Mouse (Mus musculus) kidney, postnatal 25 days (tissue): ENCODE measurements around the gene Cemip2.

Experiments
- DNase-seq, 2 experiments: peaks; one replicate each; pipeline ENCODE4 v3.0.0; 2021; ENCODE audit warnings: mixed read lengths in 2 of 2

The Cemip2 gene

DNA sequence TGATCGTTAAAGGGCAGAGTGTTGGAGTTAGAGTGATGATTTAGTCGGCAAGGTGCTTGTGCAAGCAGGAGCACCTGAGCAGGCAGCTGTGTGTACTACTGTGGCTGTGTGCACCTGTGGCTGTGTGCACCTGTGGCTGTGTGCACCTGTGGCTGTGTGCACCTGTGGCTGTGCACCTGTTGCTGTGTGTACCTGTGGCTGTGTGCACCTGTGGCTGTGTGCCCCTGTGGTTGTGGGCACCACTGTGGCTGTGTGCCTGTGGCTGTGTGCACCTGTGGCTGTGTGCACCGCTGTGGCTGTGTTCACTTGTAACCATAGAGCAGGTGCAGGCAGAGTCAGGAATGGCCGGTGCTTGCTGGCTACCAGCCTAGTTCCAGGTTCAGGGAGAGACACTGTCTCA lies 38.1 kb downstream of the Cemip2 start:
- DNase-seq, result no peak

DNA sequence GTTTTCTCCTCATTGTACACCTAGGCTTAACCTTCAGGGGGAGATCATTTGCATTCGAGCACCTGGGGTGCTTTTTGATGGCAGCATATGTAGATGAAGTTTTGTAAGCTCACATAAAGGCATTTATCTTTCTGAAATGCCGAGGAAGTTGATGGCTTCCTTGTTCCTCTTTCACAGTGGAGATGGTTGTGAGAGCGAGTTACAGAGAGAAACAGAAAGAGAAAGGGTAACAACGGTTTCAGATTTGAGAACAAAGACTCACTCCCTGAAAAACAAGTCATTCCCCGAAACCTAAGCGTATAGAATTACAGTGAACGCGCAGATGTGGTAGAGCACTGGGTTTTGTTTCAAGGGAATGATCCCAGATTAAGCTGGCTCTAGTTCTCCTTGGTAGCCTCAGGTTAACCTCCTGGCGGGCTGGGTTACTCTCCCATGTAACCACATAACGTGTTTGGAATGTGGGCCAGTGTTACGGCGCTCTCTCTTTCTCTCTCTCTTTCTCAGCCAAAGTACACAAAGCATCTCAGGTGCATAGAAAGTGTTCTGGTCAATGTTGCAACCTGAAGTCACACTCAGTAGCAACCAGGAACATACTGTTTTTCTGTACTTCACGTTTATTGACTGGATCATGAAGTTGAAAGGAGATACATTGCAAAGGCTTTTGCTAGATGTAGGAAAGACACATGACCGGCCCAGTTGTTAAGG lies 40.0 kb downstream of the Cemip2 start:
- no peak for DNase-seq

DNA sequence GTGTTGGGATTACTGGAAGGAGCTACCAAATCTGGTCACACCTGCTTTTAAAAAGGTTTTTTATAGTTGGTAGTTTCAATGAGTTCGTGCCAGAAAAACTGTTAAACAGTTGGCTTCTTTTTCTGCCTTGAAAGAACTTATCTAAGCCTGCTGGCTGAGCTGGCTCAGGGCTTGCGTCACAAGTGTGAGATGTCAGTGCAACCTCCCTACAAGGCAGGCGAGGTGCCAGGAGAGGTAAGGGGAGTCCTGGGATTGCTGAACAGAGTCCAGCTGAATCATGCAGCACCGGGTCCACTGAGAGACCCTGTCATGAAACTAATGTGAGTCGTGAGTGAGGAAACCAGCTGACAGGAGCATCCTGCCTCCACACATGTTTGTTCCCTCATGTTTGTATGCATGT lies 41.4 kb downstream of the Cemip2 start:
- no peak for DNase-seq

- DNase-seq, result no peak
Observed at GRCm38 (mm10) chr19:21820126-21820525, 42.0 kb downstream of the Cemip2 start.

- DNase-seq, result peak; percentile 36 to 67
Observed at GRCm38 (mm10) chr19:21821877-21822276, 43.7 kb downstream of the Cemip2 start.

GRCm38 (mm10) chr19:21824146-21824545 lies 46.0 kb downstream of the Cemip2 start:
- no peak for DNase-seq

DNA sequence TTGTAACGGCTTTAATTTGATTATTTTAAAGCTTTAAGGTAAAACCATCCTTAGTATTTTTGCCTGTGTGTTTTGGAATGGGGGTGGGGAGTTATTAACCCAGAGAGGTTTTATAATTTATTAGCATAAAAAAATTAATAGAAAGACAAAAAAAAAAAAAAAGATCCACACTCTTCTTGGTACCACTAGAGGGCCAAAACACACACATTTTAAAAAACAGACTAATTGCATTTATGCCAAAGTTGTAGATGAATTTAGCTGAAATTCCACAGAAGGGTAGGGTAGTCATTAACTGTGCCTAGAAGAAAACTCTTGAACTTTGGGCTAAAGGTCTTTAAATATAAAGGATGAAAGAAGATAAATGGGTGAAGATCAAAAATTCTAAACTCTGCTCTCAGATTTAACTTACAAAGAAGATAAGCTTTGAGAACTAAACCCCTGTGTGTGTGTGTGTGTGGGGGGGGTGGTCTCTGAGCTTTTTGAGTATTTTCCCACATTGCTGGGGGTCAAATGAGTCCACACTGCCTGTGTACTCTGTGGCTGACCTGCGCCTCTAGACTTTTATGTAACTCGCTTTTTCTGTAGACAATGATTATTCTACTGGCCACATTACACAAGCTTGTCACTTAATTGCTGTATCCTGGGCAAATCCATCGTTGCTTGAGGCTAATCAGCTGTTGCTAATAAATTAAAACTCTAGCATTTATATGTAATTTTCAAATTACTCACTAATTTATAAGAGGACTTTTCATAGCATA lies 47.2 kb downstream of the Cemip2 start:
- no peak for DNase-seq

DNA sequence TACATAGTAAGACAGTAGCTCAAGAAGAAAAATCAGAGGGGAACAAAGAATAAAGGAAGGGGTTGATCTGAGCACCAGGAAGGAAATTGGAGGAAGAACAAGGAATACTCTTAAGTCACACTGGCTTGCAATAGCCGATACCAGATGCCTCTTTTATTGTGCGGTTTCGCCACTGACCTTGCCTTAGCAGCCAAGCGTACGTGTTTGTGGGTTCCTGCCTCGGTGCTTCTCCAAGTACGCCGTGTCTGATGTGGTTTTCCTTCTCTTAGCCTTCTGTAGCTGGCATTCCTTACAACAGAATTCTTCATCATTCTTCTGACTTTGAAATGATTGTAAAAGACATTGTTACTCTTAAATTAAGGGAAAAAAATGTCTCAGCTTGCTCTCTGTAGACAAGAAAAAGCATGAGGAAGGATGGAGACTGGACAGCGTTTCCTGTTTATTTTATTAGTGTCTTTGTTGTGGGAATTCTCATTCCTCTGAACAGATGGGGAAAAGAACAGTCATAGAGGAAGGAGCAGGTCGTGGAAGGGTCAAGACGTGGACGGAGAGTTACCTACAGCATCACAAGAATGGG lies 55.4 kb downstream of the Cemip2 start:
- peak in 1 of 2 experiments; percentile 50 for DNase-seq

DNA sequence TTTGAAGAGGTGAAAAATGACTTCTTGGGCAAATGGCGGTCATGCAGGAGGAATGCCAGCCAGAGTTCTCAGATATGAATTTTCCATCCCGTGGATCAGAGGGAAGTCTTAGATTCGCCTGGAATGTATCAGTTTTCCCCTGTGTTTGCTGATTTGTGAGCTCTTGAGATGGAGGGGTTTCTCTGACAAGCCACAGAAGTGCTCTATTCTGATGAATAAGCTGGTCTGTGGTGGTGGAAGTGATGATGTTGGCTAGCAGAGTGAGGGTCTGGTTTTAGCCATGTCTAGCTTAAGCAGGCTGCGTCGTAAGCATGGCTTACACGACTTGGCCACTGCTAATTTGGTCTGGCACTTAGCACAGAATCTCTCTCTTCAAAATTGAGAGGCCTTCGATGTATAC lies 56.8 kb downstream of the Cemip2 start:
- no peak for DNase-seq

DNA sequence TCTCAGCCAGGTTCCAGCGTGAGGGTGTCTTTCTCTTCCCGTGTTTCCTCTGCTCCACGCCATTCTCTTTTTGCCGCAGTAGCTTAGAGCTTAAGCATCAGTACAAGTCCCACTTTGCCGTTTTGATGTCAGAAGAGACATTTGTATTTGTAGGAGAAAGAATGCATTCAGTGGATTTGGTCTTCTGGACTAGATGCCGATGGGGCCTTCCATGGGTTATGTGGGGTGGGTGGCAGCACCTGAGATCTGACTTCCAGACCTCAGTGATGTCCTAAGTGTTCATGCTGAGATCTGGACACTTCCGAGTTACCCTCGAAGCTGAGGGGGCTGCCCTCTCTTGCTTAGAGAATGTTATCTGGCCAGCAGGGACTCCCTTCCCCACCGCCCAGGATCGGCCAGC lies 72.6 kb downstream of the Cemip2 start:
- DNase-seq, result no peak

GRCm38 (mm10) chr19:21854526-21855228 lies 76.5 kb downstream of the Cemip2 start:
- no peak for DNase-seq

DNA sequence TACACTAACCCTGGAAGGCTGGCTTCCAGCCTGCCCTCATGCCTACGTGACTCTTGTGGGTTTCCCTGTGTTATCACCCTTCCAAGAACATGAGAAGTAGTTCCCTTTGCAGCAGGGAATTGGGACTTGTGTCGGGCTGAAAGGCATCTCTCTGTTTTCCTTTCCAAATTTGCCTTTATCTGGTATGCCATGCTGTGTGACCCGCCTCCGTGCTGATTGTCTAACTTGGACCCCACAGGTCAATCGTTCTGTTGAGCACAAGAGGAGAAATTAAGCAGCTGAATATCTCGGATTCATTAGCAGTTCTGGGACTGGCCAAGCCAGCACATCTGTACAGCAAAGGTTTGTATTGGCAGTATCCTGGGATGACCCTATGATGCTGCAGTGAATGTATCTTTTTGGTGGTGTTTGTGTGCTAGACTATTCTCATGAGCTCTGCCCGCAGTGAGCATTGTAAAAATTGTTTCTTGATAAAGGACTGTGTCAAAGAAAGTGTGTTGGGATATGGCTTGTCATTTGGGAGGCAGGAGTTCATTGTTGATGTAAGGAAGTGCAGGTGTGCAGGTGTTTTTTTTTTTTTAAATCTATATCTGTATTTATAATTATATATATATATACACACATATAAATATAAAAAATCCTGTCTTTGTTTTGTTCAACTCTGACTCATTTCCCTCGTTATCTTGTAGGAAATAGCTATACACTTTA lies 77.4 kb downstream of the Cemip2 start:
- DNase-seq, result no peak

- no peak for DNase-seq
Observed at GRCm38 (mm10) chr19:21858846-21859521, 80.8 kb downstream of the Cemip2 start.

DNA sequence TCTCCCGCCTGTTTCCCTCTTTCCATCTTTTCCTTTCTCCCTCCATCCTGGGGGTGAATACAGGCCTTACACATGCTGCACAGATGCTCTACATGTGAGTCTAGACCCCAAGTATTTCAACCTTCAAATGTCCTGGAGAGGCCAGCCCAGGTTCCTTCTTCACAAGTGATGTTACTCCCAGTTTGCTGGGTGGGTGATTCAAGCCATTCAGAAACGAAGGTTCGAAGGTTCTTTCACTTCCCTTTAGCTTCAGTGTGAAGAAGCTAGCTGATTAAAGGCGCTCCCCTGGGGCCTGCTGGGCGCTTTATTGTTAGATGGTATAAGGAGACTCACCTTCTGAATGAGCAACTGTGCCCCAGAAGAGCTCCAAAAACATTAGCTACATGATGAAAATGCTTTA lies 82.0 kb downstream of the Cemip2 start:
- no peak for DNase-seq

DNA sequence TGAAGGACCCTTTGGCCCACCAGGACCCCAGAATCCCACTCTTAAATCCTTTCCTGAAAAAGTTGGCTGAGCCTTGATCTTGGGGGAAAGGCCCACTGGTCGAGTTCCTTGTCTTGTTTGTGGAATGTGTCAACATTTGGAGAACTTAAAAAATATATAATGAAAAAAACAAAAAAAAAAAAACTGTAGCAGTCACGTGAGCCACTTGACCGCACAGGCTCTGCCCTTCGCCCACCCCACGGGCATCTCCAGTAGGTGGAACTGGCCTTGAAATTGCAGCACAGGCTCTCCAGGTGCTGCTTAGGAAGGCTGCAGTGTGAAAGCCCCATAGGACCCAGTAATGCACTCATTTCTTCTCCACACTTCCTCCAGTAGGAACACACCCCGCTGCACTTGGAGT lies 82.8 kb downstream of the Cemip2 start:
- DNase-seq, result no peak

DNA sequence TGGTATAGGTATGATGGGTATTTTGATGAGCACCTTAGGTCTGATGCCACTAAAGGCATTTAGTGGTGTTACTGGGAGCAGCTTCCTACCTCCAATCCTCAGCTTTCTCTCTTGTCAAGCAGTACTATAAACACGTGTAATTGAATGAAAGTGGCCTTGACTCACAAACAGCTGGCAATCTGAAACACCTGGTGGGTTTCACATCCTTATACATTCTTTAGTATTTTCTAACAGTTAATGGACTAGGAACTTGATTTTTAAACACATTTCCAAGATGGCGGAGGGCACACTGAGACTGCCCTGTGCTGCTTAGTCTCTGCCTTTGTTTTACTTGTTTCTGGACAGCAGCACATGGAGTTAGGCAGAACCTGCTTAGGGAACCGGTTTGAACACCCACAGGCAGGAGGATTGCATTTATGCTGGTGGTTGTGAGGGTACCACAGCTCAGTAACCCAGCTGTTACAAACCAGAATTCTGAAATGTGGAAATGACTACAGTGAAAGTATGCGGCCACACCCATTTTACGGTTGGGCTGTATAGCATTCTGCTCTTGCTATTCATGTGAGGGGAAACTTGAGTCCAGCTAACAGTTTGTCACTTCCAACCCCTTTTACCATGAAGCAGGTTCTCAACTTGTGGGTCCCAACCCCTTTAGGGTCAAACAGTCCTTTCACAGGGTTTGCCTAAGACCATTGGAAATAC lies 84.3 kb downstream of the Cemip2 start:
- DNase-seq, result no peak

- DNase-seq, result no peak
Observed at GRCm38 (mm10) chr19:21862991-21863931, 85.1 kb downstream of the Cemip2 start.

DNA sequence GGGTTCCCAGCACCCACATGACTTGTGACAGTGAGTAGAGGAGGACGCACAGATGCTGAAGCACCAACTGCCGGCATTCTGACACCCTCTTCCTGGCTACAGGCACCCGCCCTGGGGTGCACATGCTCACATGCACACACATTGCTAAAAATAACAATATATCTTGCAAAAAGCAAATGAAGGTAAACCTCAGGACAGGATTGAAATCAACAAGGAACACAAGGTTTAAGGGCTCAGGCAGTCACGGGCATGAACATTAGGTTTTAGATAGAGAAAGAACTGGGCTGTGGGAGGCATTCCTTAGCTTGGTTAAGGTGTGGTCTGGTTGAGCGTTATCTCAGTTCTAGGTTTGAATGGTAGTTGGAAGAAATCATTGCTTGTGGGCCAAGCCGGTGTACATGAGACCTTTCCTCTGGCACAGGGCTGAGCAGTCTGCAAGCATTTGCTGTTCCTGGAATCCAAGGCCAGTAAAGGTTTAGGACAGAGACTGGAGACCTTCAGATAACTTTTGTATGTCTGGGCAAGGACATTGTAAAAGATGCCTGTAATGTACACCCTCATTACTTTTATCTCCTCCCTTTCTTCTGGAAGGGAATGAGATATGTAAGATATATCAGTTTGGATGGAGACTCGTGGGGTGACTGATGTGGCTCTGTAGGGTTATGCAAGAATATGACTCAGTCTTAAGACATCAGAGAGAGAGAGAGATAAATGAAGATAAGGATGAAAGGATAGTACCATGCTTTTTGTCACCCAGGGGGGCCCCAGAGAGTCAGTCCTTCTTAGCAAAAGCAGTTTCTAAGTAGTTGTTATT lies 87.3 kb downstream of the Cemip2 start:
- DNase-seq, result no peak

DNA sequence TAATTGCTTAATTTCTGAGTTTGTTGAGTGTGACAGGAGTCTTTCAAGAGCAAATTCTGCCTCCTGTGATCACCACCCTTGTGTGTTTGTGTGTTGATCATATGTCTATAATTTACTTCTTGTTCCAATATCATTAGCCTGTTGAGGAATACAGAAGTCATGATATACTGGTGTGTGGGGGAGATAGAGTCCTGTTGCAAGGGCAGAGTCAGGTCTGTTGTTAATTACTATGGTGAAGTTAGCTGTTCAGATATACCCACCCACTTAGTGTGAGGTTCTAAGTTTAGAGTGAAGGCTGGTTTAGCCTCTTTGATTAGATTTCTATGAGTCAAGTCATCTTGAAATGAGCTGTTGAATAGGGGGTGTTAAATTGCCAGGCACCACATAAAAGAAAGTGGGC lies 88.0 kb downstream of the Cemip2 start:
- DNase-seq, result no peak
